Mouse (Mus musculus): ENCODE data around the gene LTO1.
"Not testable (repeated sequence)": the region's sequence is repeated elsewhere in the genome, so short reads cannot be mapped to it uniquely, and the experiment has no call there.

The LTO1 gene

GRCm38 (mm10) chr7:144914948-144915750, at the start of gene LTO1:
Gene LTO1 (plus strand): TSS chr7:144915100.
- DNase-seq (ENCODE audit: low read depth, low spot score), result peak; percentile 96

GRCm38 (mm10) chr7:144867161-144867560, 47.7 kb upstream of the LTO1 start:
- DNase-seq (ENCODE audit: low read depth, low spot score), result no peak

- DNase-seq (ENCODE audit: low read depth, low spot score), result no peak
Observed at GRCm38 (mm10) chr7:144867602-144868001, 47.3 kb upstream of the LTO1 start.

GRCm38 (mm10) chr7:144872420-144872819, 42.5 kb upstream of the LTO1 start:
- no peak for DNase-seq (ENCODE audit: low read depth, low spot score)

GRCm38 (mm10) chr7:144873160-144873559, 41.7 kb upstream of the LTO1 start:
- DNase-seq (ENCODE audit: low read depth, low spot score), result no peak

- no peak for DNase-seq (ENCODE audit: low read depth, low spot score)
Observed at GRCm38 (mm10) chr7:144874226-144874625, 40.7 kb upstream of the LTO1 start.

GRCm38 (mm10) chr7:144878401-144878800, 36.5 kb upstream of the LTO1 start:
- no peak for DNase-seq (ENCODE audit: low read depth, low spot score)

GRCm38 (mm10) chr7:144883106-144883505, 31.8 kb upstream of the LTO1 start:
- no peak for DNase-seq (ENCODE audit: low read depth, low spot score)

GRCm38 (mm10) chr7:144887672-144888071, 27.2 kb upstream of the LTO1 start:
- DNase-seq (ENCODE audit: low read depth, low spot score), result no peak

- DNase-seq (ENCODE audit: low read depth, low spot score), result no peak
Observed at GRCm38 (mm10) chr7:144888564-144889299, 26.2 kb upstream of the LTO1 start.

GRCm38 (mm10) chr7:144890661-144891060, 24.2 kb upstream of the LTO1 start:
- DNase-seq (ENCODE audit: low read depth, low spot score), result not testable (repeated sequence)

GRCm38 (mm10) chr7:144891863-144892262, 23.0 kb upstream of the LTO1 start:
- no peak for DNase-seq (ENCODE audit: low read depth, low spot score)

- no peak for DNase-seq (ENCODE audit: low read depth, low spot score)
Observed at GRCm38 (mm10) chr7:144892322-144892721, 22.6 kb upstream of the LTO1 start.

GRCm38 (mm10) chr7:144894191-144894590, 20.7 kb upstream of the LTO1 start:
- peak; percentile 34 for DNase-seq (ENCODE audit: low read depth, low spot score)

- no peak for DNase-seq (ENCODE audit: low read depth, low spot score)
Observed at GRCm38 (mm10) chr7:144894706-144895105, 20.2 kb upstream of the LTO1 start.

GRCm38 (mm10) chr7:144895305-144896111, 19.4 kb upstream of the LTO1 start:
- peak; percentile 78 for DNase-seq (ENCODE audit: low read depth, low spot score)

- DNase-seq (ENCODE audit: low read depth, low spot score), result peak; percentile 17
Observed at GRCm38 (mm10) chr7:144896294-144897218, 18.3 kb upstream of the LTO1 start, which contains the start of gene Fgf15. Gene Fgf15 (plus strand): TSS chr7:144896531.

- DNase-seq (ENCODE audit: low read depth, low spot score), result no peak
Observed at GRCm38 (mm10) chr7:144898506-144898905, 16.4 kb upstream of the LTO1 start.

GRCm38 (mm10) chr7:144905514-144905913, 9.4 kb upstream of the LTO1 start:
- peak; percentile 39 for DNase-seq (ENCODE audit: low read depth, low spot score)

GRCm38 (mm10) chr7:144906708-144907397, 8.0 kb upstream of the LTO1 start:
- DNase-seq (ENCODE audit: low read depth, low spot score), result peak; percentile 83
